Mouse (Mus musculus): ENCODE results near the gene Mcub.

Gene Mcub

GRCm38 (mm10) chr3:129969432-129970395, at the start of gene Mcub:
TSS of gene Mcub (minus strand) at chr3:129970206.
- in situ Hi-C loops (cut with MboI; ENCODE audit: unreplicated experiment in 2 of 2) = no loop called here

GRCm38 (mm10) chr3:130012943-130013342, 42.9 kb upstream of the Mcub start:
- in situ Hi-C loops (cut with MboI; ENCODE audit: unreplicated experiment in 2 of 2) = no loop called here

- in situ Hi-C loops (cut with MboI; ENCODE audit: unreplicated experiment in 2 of 2) = no loop called here
Measured at GRCm38 (mm10) chr3:130011236-130011635, 41.2 kb upstream of the Mcub start.

- in situ Hi-C loops (cut with MboI; ENCODE audit: unreplicated experiment in 2 of 2) = no loop called here
Measured at GRCm38 (mm10) chr3:130006141-130006540, 36.1 kb upstream of the Mcub start.

- in situ Hi-C loops (cut with MboI; ENCODE audit: unreplicated experiment in 2 of 2) = no loop called here
Measured at GRCm38 (mm10) chr3:130000926-130001325, 30.9 kb upstream of the Mcub start.

GRCm38 (mm10) chr3:129998526-129998925, 28.5 kb upstream of the Mcub start:
- in situ Hi-C loops (cut with MboI; ENCODE audit: unreplicated experiment in 2 of 2) = no loop called here

GRCm38 (mm10) chr3:129998001-129998400, 28.0 kb upstream of the Mcub start:
- in situ Hi-C loops (cut with MboI; ENCODE audit: unreplicated experiment in 2 of 2) = no loop called here

GRCm38 (mm10) chr3:129997324-129997723, 27.3 kb upstream of the Mcub start:
- in situ Hi-C loops (cut with MboI; ENCODE audit: unreplicated experiment in 2 of 2) = no loop called here

- in situ Hi-C loops (cut with MboI; ENCODE audit: unreplicated experiment in 2 of 2) = loop anchor here in 1 of 2 experiments (10.0 kb wide), 1 partner anchor 162 kb away; the partner anchor contains the start of gene Rrh
Measured at GRCm38 (mm10) chr3:129987297-129987696, 17.3 kb upstream of the Mcub start.

GRCm38 (mm10) chr3:129985335-129985734, 15.3 kb upstream of the Mcub start:
- in situ Hi-C loops (cut with MboI; ENCODE audit: unreplicated experiment in 2 of 2) = loop anchor here in 1 of 2 experiments (10.0 kb wide), 1 partner anchor 161 kb away; the partner anchor contains the start of gene Rrh

- in situ Hi-C loops (cut with MboI; ENCODE audit: unreplicated experiment in 2 of 2) = loop anchor here in 1 of 2 experiments (10.0 kb wide), 1 partner anchor 160 kb away; the partner anchor contains the start of gene Rrh
Measured at GRCm38 (mm10) chr3:129984797-129985196, 14.8 kb upstream of the Mcub start.

- in situ Hi-C loops (cut with MboI; ENCODE audit: unreplicated experiment in 2 of 2) = loop anchor here in 1 of 2 experiments (10.0 kb wide), 1 partner anchor 157 kb away; the partner anchor contains the start of gene Rrh
Measured at GRCm38 (mm10) chr3:129982271-129982670, 12.3 kb upstream of the Mcub start.

- in situ Hi-C loops (cut with MboI; ENCODE audit: unreplicated experiment in 2 of 2) = loop anchor here in 1 of 2 experiments (10.0 kb wide), 1 partner anchor 157 kb away; the partner anchor contains the start of gene Rrh
Measured at GRCm38 (mm10) chr3:129981756-129982155, 11.8 kb upstream of the Mcub start.

GRCm38 (mm10) chr3:129979510-129979909, 9.5 kb upstream of the Mcub start:
- in situ Hi-C loops (cut with MboI; ENCODE audit: unreplicated experiment in 2 of 2) = no loop called here

GRCm38 (mm10) chr3:129978716-129979115, 8.7 kb upstream of the Mcub start:
- in situ Hi-C loops (cut with MboI; ENCODE audit: unreplicated experiment in 2 of 2) = no loop called here

GRCm38 (mm10) chr3:129976317-129976716, 6.3 kb upstream of the Mcub start:
- in situ Hi-C loops (cut with MboI; ENCODE audit: unreplicated experiment in 2 of 2) = no loop called here

GRCm38 (mm10) chr3:129970529-129971515, 816 bp upstream of the Mcub start:
- in situ Hi-C loops (cut with MboI; ENCODE audit: unreplicated experiment in 2 of 2) = no loop called here

GRCm38 (mm10) chr3:129969031-129969430, 975 bp downstream of the Mcub start:
- in situ Hi-C loops (cut with MboI; ENCODE audit: unreplicated experiment in 2 of 2) = no loop called here

GRCm38 (mm10) chr3:129967874-129968273, 2.1 kb downstream of the Mcub start:
- in situ Hi-C loops (cut with MboI; ENCODE audit: unreplicated experiment in 2 of 2) = no loop called here

GRCm38 (mm10) chr3:129964681-129965080, 5.3 kb downstream of the Mcub start:
- in situ Hi-C loops (cut with MboI; ENCODE audit: unreplicated experiment in 2 of 2) = no loop called here
